Mouse (Mus musculus): Measurements from ENCODE around the gene Snrpd2.

GRCm38 (mm10) chr7:19104486-19104885 lies 45.0 kb upstream of the Snrpd2 start:
- no peak for TF ChIP-seq CTCF (IDR thresholded peaks at IDR 0.05; ENCODE audit: control insufficient read depth, insufficient read depth, insufficient read length)
- TF ChIP-seq CEBPB (IDR thresholded peaks at IDR 0.05; ENCODE audit: low read depth) = no peak
- no peak for TF ChIP-seq USF1 (IDR thresholded peaks at IDR 0.05; ENCODE audit: low read depth)
- no peak for TF ChIP-seq MAX (IDR thresholded peaks at IDR 0.05)
- no peak for TF ChIP-seq MYOG (IDR thresholded peaks at IDR 0.05; ENCODE audit: control insufficient read depth, extremely low read depth, insufficient read length)
